Comparison of ENCODE assay signal across 26 mouse cellular contexts in genomic region chr4:53138974-53139373, GRCm38 (mm10). TPM values are rescaled to one million over a fixed set of nuclear protein-coding genes. Genes with fewer than 3 reads are reported as not detected.
A peak's percentile ranks its signal among the peaks of the same experiment; 100 is the strongest.
DNase-seq lines count a peak whose midpoint lies in the region; ATAC-seq and TF ChIP-seq lines count a peak whose summit lies in the region.
"Had no signal": no experiment of that assay in that cellular context is flagged by ENCODE, and none has a peak within 500 bp of the region (broad histone marks: within the 10 kb centered on the region; RNA-seq: fewer than 3 reads in every experiment).

No protein-coding gene starts in this region.

- ATAC-seq in G1E (ENCODE audit: extremely low read depth, insufficient number of reproducible peaks, low FRiP score, poor library complexity, severe bottlenecking) = peak; percentile 45
- ATAC-seq in liver, embryonic 11.5 days (replicated peaks; ENCODE audit: low FRiP score) = peak; percentile 83
- ATAC-seq in liver, postnatal 0 days = peak; percentile 40
- ATAC-seq: forebrain, embryonic 15.5 days; midbrain, embryonic 16.5 days had no signal

- no peak overlapping the region for H3K27ac ChIP-seq in MEL (ENCODE audit: control insufficient read depth, low read depth, low read length)
- peak overlapping the region; percentile 26; the same call in 1 of the 2 replicates for H3K27ac ChIP-seq in liver, embryonic 11.5 days (ENCODE audit: low read depth, low read length)
- peak overlapping the region; percentile 90 for H3K27ac ChIP-seq in liver, postnatal 0 days (ENCODE audit: low read depth)
- H3K27ac ChIP-seq: forebrain, embryonic 15.5 days; limb, embryonic 13.5 days; lung, embryonic 15.5 days; midbrain, embryonic 10.5 days; neural tube, embryonic 13.5 days; stomach, postnatal 0 days had no signal

- DNase-seq in G1E (ENCODE audit: low spot score) (no peak), MEL (ENCODE audit: low read depth, low spot score) (peak; percentile 43)
- no peak for DNase-seq in liver, embryonic 11.5 days (ENCODE audit: low spot score)
- DNase-seq in liver, postnatal 0 days = no peak
- DNase-seq in kidney, adult 9 months = no peak
- DNase-seq in urinary bladder, postnatal 10 days (ENCODE audit: low spot score) = no peak
- DNase-seq in right cerebral cortex, adult 2 months (ENCODE audit: low spot score in 2 of 2) = no peak
- DNase-seq: adrenal gland, postnatal 14 days; cerebellum, adult 8-10 months; cerebellum, postnatal 36 days; gastrocnemius, postnatal 14 days; heart, postnatal 10 days; kidney, adult 2 months; layer of hippocampus, postnatal 36 days; lung, postnatal 36 days; right cerebral cortex, adult 18-20 months; thymus, adult 2 months; thymus, postnatal 4 days had no signal

- H3K4me2 ChIP-seq in liver, embryonic 11.5 days = peak overlapping the region; percentile 40
- peak overlapping the region; percentile 19; the same call in 1 of the 2 replicates for H3K4me2 ChIP-seq in liver, postnatal 0 days (ENCODE audit: low read depth, low read length)
- H3K4me2 ChIP-seq: forebrain, embryonic 15.5 days; limb, embryonic 13.5 days; lung, embryonic 15.5 days; neural tube, embryonic 13.5 days had no signal

- H3K36me3 ChIP-seq in G1E (replicated peaks) (peaks cover 75% of the 10 kb centered on the region), MEL (ENCODE audit: control insufficient read depth in 1 of 2, insufficient read depth in 2 of 2, low read length in 2 of 2) (peaks cover 0 to 10% of the 10 kb centered on the region in 2 experiments; a peak in 3 of 4 replicates)
- no peaks in the 10 kb centered on the region for H3K36me3 ChIP-seq in liver, embryonic 11.5 days (ENCODE audit: control insufficient read depth, insufficient read depth, low read length)
- H3K36me3 ChIP-seq in liver, postnatal 0 days (replicated peaks; ENCODE audit: insufficient read depth, low read length) = peaks cover 6% of the 10 kb centered on the region
- H3K36me3 ChIP-seq: forebrain, embryonic 15.5 days; lung, embryonic 15.5 days; midbrain, embryonic 10.5 days; neural tube, embryonic 13.5 days had no signal

- TF ChIP-seq CTCF in G1E (IDR thresholded peaks at IDR 0.05; ENCODE audit: low read depth, low read length) (no peak), MEL (IDR thresholded peaks at IDR 0.05 in 2 of 3, conservative IDR thresholded peaks at IDR 0.05 in 1 of 3; ENCODE audit: control insufficient read depth in 1 of 3, insufficient read depth in 1 of 3, low read depth in 2 of 3, low read length in 3 of 3, poor library complexity in 1 of 3, severe bottlenecking in 1 of 3) (no peak)
- no peak for TF ChIP-seq CTCF in liver, postnatal 0 days (IDR thresholded peaks at IDR 0.05; ENCODE audit: low read depth)

- peaks cover 55% of the 10 kb centered on the region for H3K4me1 ChIP-seq in G1E (ENCODE audit: insufficient read depth, low read depth, low read length)
- peaks cover 0 to 9% of the 10 kb centered on the region in 2 experiments; a peak in 1 of 4 replicates for H3K4me1 ChIP-seq in MEL (ENCODE audit: control insufficient read depth in 1 of 2, insufficient read depth in 2 of 2, low read length in 2 of 2)
- H3K4me1 ChIP-seq in liver, embryonic 11.5 days (replicated peaks; ENCODE audit: control insufficient read depth, insufficient read depth, low read length) = peaks cover 15% of the 10 kb centered on the region
- peaks cover 18% of the 10 kb centered on the region for H3K4me1 ChIP-seq in liver, postnatal 0 days (ENCODE audit: insufficient read depth)
- H3K4me1 ChIP-seq: forebrain, embryonic 15.5 days; limb, embryonic 13.5 days; midbrain, embryonic 10.5 days had no signal

- no peak for TF ChIP-seq RAD21 in MEL (IDR thresholded peaks at IDR 0.05; ENCODE audit: low read depth, low read length)

- H3K9me3 ChIP-seq in G1E (replicated peaks) = no peaks in the 10 kb centered on the region
- H3K9me3 ChIP-seq in MEL (replicated peaks; ENCODE audit: insufficient read depth, low read length) = no peaks in the 10 kb centered on the region
- H3K9me3 ChIP-seq in liver, embryonic 11.5 days (ENCODE audit: control insufficient read depth, low read length) = no peaks in the 10 kb centered on the region
- H3K9me3 ChIP-seq in liver, postnatal 0 days (ENCODE audit: low read length) = no peaks in the 10 kb centered on the region
- H3K9me3 ChIP-seq: forebrain, embryonic 15.5 days; limb, embryonic 13.5 days; lung, embryonic 15.5 days; midbrain, embryonic 10.5 days; neural tube, embryonic 13.5 days had no signal

- TF ChIP-seq POLR2A in MEL (IDR thresholded peaks at IDR 0.05; ENCODE audit: control insufficient read depth in 1 of 2, insufficient read depth in 1 of 2, low read depth in 1 of 2, low read length in 2 of 2, poor library complexity in 1 of 2) = no peak

- H3K4me3 ChIP-seq in G1E (ENCODE audit: low read depth, low read length) (no peak overlapping the region), MEL (ENCODE audit: control insufficient read depth in 1 of 2, insufficient read depth in 1 of 2, low read depth in 2 of 2, low read length in 2 of 2) (no peak overlapping the region)
- no peak overlapping the region for H3K4me3 ChIP-seq in liver, embryonic 11.5 days (ENCODE audit: low read depth, low read length)
- no peak overlapping the region for H3K4me3 ChIP-seq in liver, postnatal 0 days (ENCODE audit: low read depth, low read length)
- H3K4me3 ChIP-seq: forebrain, embryonic 15.5 days; limb, embryonic 13.5 days; lung, embryonic 15.5 days; midbrain, embryonic 10.5 days; myocyte; neural tube, embryonic 13.5 days had no signal

- H3K27me3 ChIP-seq in G1E (ENCODE audit: insufficient read depth, low read length) = no peaks in the 10 kb centered on the region
- H3K27me3 ChIP-seq in MEL (ENCODE audit: control insufficient read depth in 1 of 2, insufficient read depth in 2 of 2, low read length in 2 of 2) = no peaks in the 10 kb centered on the region
- 0 out of 2 replicates have a peak, but pooled peaks cover 2% of the 10 kb centered on the region for H3K27me3 ChIP-seq in liver, embryonic 11.5 days (replicated peaks; ENCODE audit: control insufficient read depth, insufficient read depth, low read length)
- no peaks in the 10 kb centered on the region for H3K27me3 ChIP-seq in liver, postnatal 0 days (ENCODE audit: insufficient read depth, low read length)
- H3K27me3 ChIP-seq: forebrain, embryonic 15.5 days; limb, embryonic 13.5 days; lung, embryonic 15.5 days; neural tube, embryonic 13.5 days had no signal

- H3K9ac ChIP-seq in MEL (ENCODE audit: control insufficient read depth, low read depth, low read length, poor library complexity, severe bottlenecking) = no peak overlapping the region
- no peak overlapping the region for H3K9ac ChIP-seq in liver, embryonic 11.5 days (ENCODE audit: low read depth, low read length)
- peak overlapping the region; percentile 24; the same call in 1 of the 2 replicates for H3K9ac ChIP-seq in liver, postnatal 0 days (replicated peaks)
- H3K9ac ChIP-seq: forebrain, embryonic 15.5 days; limb, embryonic 13.5 days; lung, embryonic 15.5 days; neural tube, embryonic 13.5 days had no signal

- H3K79me2 ChIP-seq in MEL (ENCODE audit: control insufficient read depth, insufficient read depth, low read length, poor library complexity) = no peaks in the 10 kb centered on the region

- peak; percentile 46 to 75; a peak in 3 of 4 replicates for TF ChIP-seq EP300 in MEL (IDR thresholded peaks at IDR 0.05; ENCODE audit: low read depth in 1 of 2, low read length in 2 of 2)
- peak; percentile 95 for TF ChIP-seq EP300 in liver, postnatal 0 days (IDR thresholded peaks at IDR 0.05; ENCODE audit: low read depth)

- WGBS in liver, embryonic 11.5 days = 33% methylated on average over 3 of the region's 3 CpGs
- WGBS in liver, postnatal 0 days (ENCODE audit: insufficient replicate concordance) = 33% methylated on average over 3 of the region's 3 CpGs

TF ChIP-seq in MEL, 35 proteins besides CTCF, POLR2A, EP300 and RAD21:
- TF ChIP-seq MAX (IDR thresholded peaks at IDR 0.05; ENCODE audit: low read length) (no peak), JUND (IDR thresholded peaks at IDR 0.05; ENCODE audit: low read depth, low read length) (no peak), CHD1 (IDR thresholded peaks at IDR 0.05; ENCODE audit: low read depth, low read length) (no peak), TAL1 (IDR thresholded peaks at IDR 0.05; ENCODE audit: low read length) (peak; percentile 76), GATA1 (IDR thresholded peaks at IDR 0.05; ENCODE audit: low read depth, low read length) (peak; percentile 74), TCF12 (IDR thresholded peaks at IDR 0.05; ENCODE audit: low read depth, low read length) (peak; percentile 40; the same call in 1 of the 2 replicates), UBTF (IDR thresholded peaks at IDR 0.05; ENCODE audit: borderline replicate concordance, insufficient read depth, low read depth, low read length) (no peak), MEF2A (IDR thresholded peaks at IDR 0.05; ENCODE audit: extremely low read depth, insufficient replicate concordance, low read depth, low read length, poor library complexity, severe bottlenecking) (no peak), MAFK (IDR thresholded peaks at IDR 0.05; ENCODE audit: borderline replicate concordance, low read depth, low read length) (no peak), ZC3H11A (IDR thresholded peaks at IDR 0.05; ENCODE audit: low read depth, low read length) (no peak), HCFC1 (IDR thresholded peaks at IDR 0.05; ENCODE audit: low read depth, low read length) (no peak), ZNF384 (IDR thresholded peaks at IDR 0.05; ENCODE audit: low read depth, low read length) (no peak), ETS1 (IDR thresholded peaks at IDR 0.05; ENCODE audit: low read depth, low read length) (no peak), SIN3A (IDR thresholded peaks at IDR 0.05; ENCODE audit: low read length) (no peak), CHD2 (IDR thresholded peaks at IDR 0.05; ENCODE audit: low read length) (no peak), ZKSCAN1 (IDR thresholded peaks at IDR 0.05; ENCODE audit: low read depth, low read length) (no peak), ELF1 (IDR thresholded peaks at IDR 0.05; ENCODE audit: low read depth, low read length) (no peak), MAZ (IDR thresholded peaks at IDR 0.05; ENCODE audit: low read depth, low read length) (no peak)

RNA-seq across cellular contexts. Expression of gene Abca1, which starts 20.7 kb away (rescaled TPM):
- total RNA-seq in G1E (2014; fragmentation: Nextera tagmentation) (21.5 and 23.0 TPM in 2 replicates), G1E (2017) (4.6 and 4.7 TPM in 2 replicates), MEL (2012; rRNA removed) (8.4 and 10.8 TPM in 2 replicates)
- polyA plus RNA-seq in G1E (2012) (1.8 and 2.1 TPM in 2 replicates), MEL (2012; ENCODE audit: insufficient read depth in 1 of 2, insufficient read length in 2 of 2, low read depth in 1 of 2, low replicate concordance in 2 of 2, missing spikeins in 1 of 2) (1 to 10 TPM in 1 of 2 experiments, not detected in 1; 9.0 TPM)
- polyA plus RNA-seq in liver, embryonic 11.5 days (2014; fragmentation: Nextera tagmentation; extraction: Ambion mirVana) = 16.3 and 17.5 TPM in 2 replicates
- polyA plus RNA-seq in liver, postnatal 0 days (2015; fragmentation: Nextera tagmentation; extraction: Ambion mirVana) = 9.9 and 11.0 TPM in 2 replicates
